Mouse (Mus musculus): Measurements from ENCODE around the gene Dgkd. TPM values are rescaled to one million over a fixed set of nuclear protein-coding genes. Genes with fewer than 3 reads are reported as not detected.

The Dgkd gene
- polyA plus RNA-seq, 1 experiment, result 56.0 TPM

- Histone ChIP-seq H3K27ac (ENCODE audit: control insufficient read depth, insufficient read depth, low read depth, low read length, poor library complexity) (no peak overlapping the region), H3K4me3 (replicated peaks; ENCODE audit: control insufficient read depth, low read depth, low read length) (no peak overlapping the region), H3K4me1 (ENCODE audit: control insufficient read depth, insufficient read depth, low read length) (no peaks in the 10 kb centered on the region)
- 80% methylated on average over 4 of the region's 4 CpGs for WGBS
- TF ChIP-seq CTCF (IDR thresholded peaks at IDR 0.05; ENCODE audit: control insufficient read depth, insufficient read depth, low read length), result no peak
- no peak for TF ChIP-seq POLR2A (IDR thresholded peaks at IDR 0.05; ENCODE audit: borderline replicate concordance, control insufficient read depth, low read depth, low read length)
These were observed 40.3 kb downstream of the Dgkd start for GRCm38 (mm10) chr1:87893414-87893813.

GRCm38 (mm10) chr1:87896921-87897320, 43.8 kb downstream of the Dgkd start:
- peaks cover 5% of the 10 kb centered on the region; the same call in 1 of the 2 replicates for H3K4me1 ChIP-seq (ENCODE audit: control insufficient read depth, insufficient read depth, low read length)
- whole genome bisulfite sequencing, result 95% methylated on average over 2 of the region's 2 CpGs
- no peak overlapping the region for H3K27ac ChIP-seq (ENCODE audit: control insufficient read depth, insufficient read depth, low read depth, low read length, poor library complexity)
- TF ChIP-seq POLR2A (IDR thresholded peaks at IDR 0.05; ENCODE audit: borderline replicate concordance, control insufficient read depth, low read depth, low read length) (no peak), CTCF (IDR thresholded peaks at IDR 0.05; ENCODE audit: control insufficient read depth, insufficient read depth, low read length) (no peak)
- no peak overlapping the region for H3K4me3 ChIP-seq (replicated peaks; ENCODE audit: control insufficient read depth, low read depth, low read length)

- Histone ChIP-seq H3K27ac (ENCODE audit: control insufficient read depth, insufficient read depth, low read depth, low read length, poor library complexity) (no peak overlapping the region), H3K4me3 (replicated peaks; ENCODE audit: control insufficient read depth, low read depth, low read length) (no peak overlapping the region), H3K4me1 (ENCODE audit: control insufficient read depth, insufficient read depth, low read length) (peaks cover 5% of the 10 kb centered on the region; the same call in 1 of the 2 replicates)
- 12% methylated on average over 2 of the region's 2 CpGs for whole genome bisulfite sequencing
- TF ChIP-seq CTCF (IDR thresholded peaks at IDR 0.05; ENCODE audit: control insufficient read depth, insufficient read depth, low read length) (no peak), POLR2A (IDR thresholded peaks at IDR 0.05; ENCODE audit: borderline replicate concordance, control insufficient read depth, low read depth, low read length) (no peak)
These were observed 46.6 kb downstream of the Dgkd start for GRCm38 (mm10) chr1:87899701-87900100.

DNA sequence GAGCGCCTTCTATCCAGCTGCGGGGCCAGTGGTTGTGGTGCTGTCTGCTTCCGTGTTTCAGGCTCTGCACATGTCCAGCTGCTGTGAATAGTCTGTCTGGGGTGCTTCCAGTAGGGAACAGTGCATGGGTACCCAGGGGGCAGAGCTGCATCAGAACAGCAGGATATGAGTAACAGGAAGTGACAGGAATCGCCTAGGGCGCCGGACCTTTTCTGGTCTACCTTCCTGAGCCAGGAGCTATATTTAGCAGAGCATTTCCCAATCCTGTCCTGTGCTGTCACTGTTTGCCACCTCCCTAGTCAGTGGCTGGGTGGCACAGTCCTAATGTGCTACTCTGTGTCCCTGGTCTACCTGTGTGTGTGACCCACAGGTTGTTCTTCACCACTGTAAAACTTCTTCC, 47.9 kb downstream of the Dgkd start:
- Histone ChIP-seq H3K4me3 (replicated peaks; ENCODE audit: control insufficient read depth, low read depth, low read length) (no peak overlapping the region), H3K27ac (ENCODE audit: control insufficient read depth, insufficient read depth, low read depth, low read length, poor library complexity) (peak overlapping the region; percentile 49), H3K4me1 (ENCODE audit: control insufficient read depth, insufficient read depth, low read length) (peaks cover 5% of the 10 kb centered on the region; the same call in 1 of the 2 replicates)
- TF ChIP-seq POLR2A (IDR thresholded peaks at IDR 0.05; ENCODE audit: borderline replicate concordance, control insufficient read depth, low read depth, low read length) (no peak), CTCF (IDR thresholded peaks at IDR 0.05; ENCODE audit: control insufficient read depth, insufficient read depth, low read length) (no peak)
- WGBS, result 24% methylated on average over 6 of the region's 6 CpGs

- Histone ChIP-seq H3K4me1 (ENCODE audit: control insufficient read depth, insufficient read depth, low read length) (peaks cover 5% of the 10 kb centered on the region; the same call in 1 of the 2 replicates), H3K27ac (ENCODE audit: control insufficient read depth, insufficient read depth, low read depth, low read length, poor library complexity) (no peak overlapping the region), H3K4me3 (replicated peaks; ENCODE audit: control insufficient read depth, low read depth, low read length) (no peak overlapping the region)
- TF ChIP-seq POLR2A (IDR thresholded peaks at IDR 0.05; ENCODE audit: borderline replicate concordance, control insufficient read depth, low read depth, low read length), result no peak
- no peak for TF ChIP-seq CTCF (IDR thresholded peaks at IDR 0.05; ENCODE audit: control insufficient read depth, insufficient read depth, low read length)
These were observed 49.1 kb downstream of the Dgkd start for GRCm38 (mm10) chr1:87902186-87902585.

GRCm38 (mm10) chr1:87906361-87906956, 53.4 kb downstream of the Dgkd start:
- TF ChIP-seq POLR2A (IDR thresholded peaks at IDR 0.05; ENCODE audit: borderline replicate concordance, control insufficient read depth, low read depth, low read length), result no peak
- TF ChIP-seq CTCF (IDR thresholded peaks at IDR 0.05; ENCODE audit: control insufficient read depth, insufficient read depth, low read length), result peak; percentile 16; the same call in 1 of the 2 replicates
- H3K4me3 ChIP-seq (replicated peaks; ENCODE audit: control insufficient read depth, low read depth, low read length), result no peak overlapping the region
- H3K27ac ChIP-seq (ENCODE audit: control insufficient read depth, insufficient read depth, low read depth, low read length, poor library complexity), result no peak overlapping the region
- H3K4me1 ChIP-seq (ENCODE audit: control insufficient read depth, insufficient read depth, low read length), result no peaks in the 10 kb centered on the region
- 69% methylated on average over 5 of the region's 5 CpGs for WGBS

DNA sequence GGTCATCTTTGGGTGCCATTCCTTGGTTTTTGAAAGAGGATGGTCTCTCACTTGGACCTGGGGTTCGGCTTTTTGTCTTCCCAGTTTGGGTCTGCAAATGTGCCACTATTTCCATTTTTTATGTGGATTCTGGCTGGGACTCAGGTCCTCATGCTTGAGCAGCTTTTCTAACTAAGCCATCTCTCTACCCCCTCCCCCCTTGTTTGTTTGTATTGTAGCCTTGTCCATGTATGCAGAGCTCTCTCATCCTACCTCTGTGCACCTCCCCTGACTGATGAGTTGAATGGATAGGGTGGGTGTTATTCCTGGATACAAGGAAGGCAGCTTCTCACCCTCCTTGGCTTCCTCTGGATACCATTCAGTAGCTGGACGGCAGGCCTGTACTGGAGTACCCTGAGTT, 54.9 kb downstream of the Dgkd start:
- no peaks in the 10 kb centered on the region for H3K4me1 ChIP-seq (ENCODE audit: control insufficient read depth, insufficient read depth, low read length)
- 91% methylated on average over 2 of the region's 2 CpGs for WGBS

GRCm38 (mm10) chr1:87908736-87909135, 55.6 kb downstream of the Dgkd start:
- no peak overlapping the region for H3K27ac ChIP-seq (ENCODE audit: control insufficient read depth, insufficient read depth, low read depth, low read length, poor library complexity)
- H3K4me1 ChIP-seq (ENCODE audit: control insufficient read depth, insufficient read depth, low read length), result no peaks in the 10 kb centered on the region
- WGBS, result 76% methylated on average over 3 of the region's 3 CpGs
- no peak overlapping the region for H3K4me3 ChIP-seq (replicated peaks; ENCODE audit: control insufficient read depth, low read depth, low read length)
- no peak for TF ChIP-seq POLR2A (IDR thresholded peaks at IDR 0.05; ENCODE audit: borderline replicate concordance, control insufficient read depth, low read depth, low read length)
- no peak for TF ChIP-seq CTCF (IDR thresholded peaks at IDR 0.05; ENCODE audit: control insufficient read depth, insufficient read depth, low read length)

More for the DNA sequence above, 54.9 kb downstream of the Dgkd start:
- no peak overlapping the region for H3K27ac ChIP-seq (ENCODE audit: control insufficient read depth, insufficient read depth, low read depth, low read length, poor library complexity)
- no peak for TF ChIP-seq POLR2A (IDR thresholded peaks at IDR 0.05; ENCODE audit: borderline replicate concordance, control insufficient read depth, low read depth, low read length)
- no peak for TF ChIP-seq CTCF (IDR thresholded peaks at IDR 0.05; ENCODE audit: control insufficient read depth, insufficient read depth, low read length)
- H3K4me3 ChIP-seq (replicated peaks; ENCODE audit: control insufficient read depth, low read depth, low read length), result no peak overlapping the region

GRCm38 (mm10) chr1:87909565-87909964, 56.5 kb downstream of the Dgkd start:
- TF ChIP-seq CTCF (IDR thresholded peaks at IDR 0.05; ENCODE audit: control insufficient read depth, insufficient read depth, low read length), result no peak
- TF ChIP-seq POLR2A (IDR thresholded peaks at IDR 0.05; ENCODE audit: borderline replicate concordance, control insufficient read depth, low read depth, low read length), result no peak
- no peaks in the 10 kb centered on the region for H3K4me1 ChIP-seq (ENCODE audit: control insufficient read depth, insufficient read depth, low read length)
- H3K4me3 ChIP-seq (replicated peaks; ENCODE audit: control insufficient read depth, low read depth, low read length), result no peak overlapping the region
- no peak overlapping the region for H3K27ac ChIP-seq (ENCODE audit: control insufficient read depth, insufficient read depth, low read depth, low read length, poor library complexity)

Measured in bone marrow, adult 2 months (tissue).